Mouse (Mus musculus): ENCODE measurements around the gene Plcxd2.

The Plcxd2 gene

GRCm38 (mm10) chr16:45999374-46000191, 10.4 kb downstream of the Plcxd2 start:
- CTCF ChIA-PET, result interaction anchor here in 1 of 4 experiments (1.0 kb wide), 1 partner anchor 32 kb away, joined by 3 read pairs; no protein-coding TSS in a partner anchor
- POLR2A ChIA-PET, result interaction anchor here in 2 of 4 experiments (0.6 to 1.1 kb wide), 4 partner anchors 11 to 44 kb away, joined by 3 to 5 read pairs (median 4); partner anchors contain the start of gene Plcxd2 (in 1 of the 2)

DNA sequence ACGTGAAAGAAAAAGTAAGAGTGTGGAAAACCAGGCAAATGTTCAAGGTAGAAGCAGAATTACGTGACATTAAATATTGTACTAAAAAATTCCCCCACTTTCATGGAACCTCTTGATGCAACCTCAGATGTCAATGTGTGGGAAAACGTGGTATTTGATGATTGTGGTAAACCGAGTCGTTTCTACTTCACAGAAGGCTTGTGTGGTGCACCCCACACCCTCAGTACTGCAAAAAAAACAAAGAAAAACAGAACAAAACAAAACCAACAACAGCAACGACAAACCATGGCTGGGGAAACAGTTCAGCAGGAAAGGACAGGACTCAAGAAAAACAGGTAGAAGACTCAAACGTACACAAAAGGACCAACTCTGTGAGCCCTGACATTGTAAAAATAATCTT, 11.8 kb downstream of the Plcxd2 start:
- ChIA-PET CTCF (no interaction called here), POLR2A (no interaction called here)

- POLR2A ChIA-PET, result interaction anchor here in 3 of 4 experiments (0.6 to 1.5 kb wide), 7 partner anchors 11 to 764 kb away, joined by 3 to 7 read pairs (median 4); partner anchors contain the start of genes Plcxd2 (in 2 of the 3) and Cd96 (in 1 of the 3)
- CTCF ChIA-PET, result interaction anchor here (0.6 to 1.6 kb wide), 38 partner anchors 10 to 1530 kb away, joined by 3 to 11 read pairs (median 4); partner anchors contain the start of genes Plcxd2 (in 2 of the 4) and Nepro (in 1 of the 4)
These were observed 18.9 kb downstream of the Plcxd2 start for GRCm38 (mm10) chr16:45990901-45991676.

GRCm38 (mm10) chr16:45986236-45986635, 23.8 kb downstream of the Plcxd2 start:
- POLR2A ChIA-PET, result interaction anchor here in 2 of 4 experiments (0.5 to 1.0 kb wide), 2 partner anchors 21 to 24 kb away, joined by 3 to 5 read pairs; partner anchors contain the start of gene Plcxd2 (in 1 of the 2)

DNA sequence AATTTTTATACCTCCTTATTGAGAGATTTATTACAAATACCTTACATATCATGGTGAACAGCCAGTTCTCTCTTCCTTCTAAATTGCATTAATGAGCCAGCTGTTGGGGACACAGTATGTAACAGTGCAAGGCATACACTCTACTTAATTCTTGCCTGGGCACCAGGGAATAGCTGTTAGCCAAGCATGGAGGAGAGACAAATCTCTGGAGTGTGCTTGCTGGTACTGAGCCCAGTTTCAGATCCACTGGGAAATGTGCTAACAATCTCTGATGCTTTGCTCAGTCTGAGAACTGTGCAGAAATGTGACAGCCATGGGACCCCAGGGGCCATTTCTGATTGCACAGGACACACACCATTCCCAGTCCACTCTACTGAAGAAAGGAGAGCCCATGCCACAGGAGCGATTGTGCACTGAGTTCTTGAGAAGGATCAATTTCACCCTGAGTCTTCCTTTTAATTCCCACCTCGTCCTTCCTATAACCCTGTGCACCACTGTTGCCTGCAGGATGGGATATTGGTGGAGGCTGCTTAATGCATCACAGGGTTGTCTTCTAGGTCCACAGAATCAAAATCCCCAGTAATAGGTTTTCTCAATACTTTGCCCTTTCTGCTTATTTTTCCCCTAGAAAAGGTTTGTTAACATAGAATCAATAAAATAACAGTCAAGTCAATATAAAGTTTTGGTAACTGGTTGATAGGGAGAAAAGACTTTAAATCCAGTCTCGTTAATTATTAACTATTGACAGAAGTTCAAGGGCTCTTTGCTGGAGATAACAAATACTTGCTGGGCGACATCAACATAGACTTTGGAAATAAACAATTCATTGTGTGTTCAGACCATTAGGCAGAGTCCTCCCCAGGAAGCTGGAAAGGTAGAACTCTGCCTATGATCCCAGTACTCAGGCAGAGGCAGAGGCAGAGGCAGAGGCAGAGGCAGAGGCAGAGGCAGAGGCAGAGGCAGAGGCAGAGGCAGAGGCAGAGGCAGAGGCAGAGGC, 25.1 kb downstream of the Plcxd2 start:
- CTCF ChIA-PET, result no interaction called here
- POLR2A ChIA-PET, result no interaction called here

More at GRCm38 (mm10) chr16:45986236-45986635, 23.8 kb downstream of the Plcxd2 start:
- CTCF ChIA-PET, result no interaction called here

DNA sequence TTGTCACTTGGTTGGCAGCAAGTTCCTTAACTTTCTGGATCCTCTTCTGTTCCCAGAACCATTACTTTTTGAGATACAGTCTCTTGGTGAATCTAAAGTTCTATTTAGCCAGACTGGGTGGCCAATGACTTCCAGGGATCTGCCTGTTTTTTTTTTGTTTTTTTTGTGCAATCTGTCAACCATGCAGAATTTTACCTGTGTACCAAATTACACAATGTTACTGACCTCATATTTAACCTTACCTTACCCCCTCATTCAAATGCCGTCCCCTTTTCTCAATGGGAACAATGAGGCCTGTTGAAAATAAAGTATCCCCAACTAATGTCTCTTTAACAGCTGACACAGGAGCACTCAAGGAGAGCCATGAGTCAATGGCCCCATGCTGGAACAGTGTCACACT, 33.8 kb downstream of the Plcxd2 start:
- CTCF ChIA-PET, result interaction anchor here in 1 of 4 experiments (1.8 kb wide), 1 partner anchor 9 kb away, joined by 4 read pairs; no protein-coding TSS in a partner anchor

DNA sequence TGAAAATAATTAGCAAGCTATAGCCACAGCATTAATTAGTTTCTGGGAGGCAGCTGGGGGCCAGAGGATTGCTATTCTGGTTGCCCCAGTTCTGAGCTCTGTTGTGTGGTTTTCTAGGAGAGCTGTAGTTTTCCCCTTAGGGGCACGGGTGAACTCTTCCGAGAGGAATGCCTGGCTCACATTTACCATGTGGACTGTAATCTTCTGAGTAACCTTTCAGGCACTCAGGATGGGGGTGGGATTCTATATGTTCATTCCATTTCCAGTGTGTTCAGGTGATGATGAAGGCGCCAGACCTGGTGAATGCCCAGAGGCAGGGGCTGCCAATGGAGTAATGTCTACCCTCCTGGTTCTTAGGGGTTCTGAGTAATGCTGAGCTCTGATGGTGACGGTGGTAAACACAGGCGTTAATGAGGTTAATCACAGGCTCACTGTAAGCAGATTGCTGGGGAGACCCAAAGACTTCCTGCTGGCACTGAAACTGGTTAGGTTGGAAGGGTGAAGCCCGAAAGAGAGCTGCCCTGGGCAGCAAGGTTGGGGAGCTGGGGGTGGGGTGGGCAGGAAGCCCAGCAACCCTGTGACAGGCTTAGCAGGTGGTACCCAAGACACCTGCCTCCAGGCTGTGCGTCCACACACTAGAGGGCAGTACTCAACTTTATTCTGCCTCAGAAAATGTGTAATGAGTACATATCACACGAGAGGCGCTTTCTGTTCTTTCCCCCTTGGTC, 35.9 kb downstream of the Plcxd2 start:
- POLR2A ChIA-PET, result interaction anchor here in 1 of 4 experiments (1.2 kb wide), 1 partner anchor 36 kb away, joined by 4 read pairs; the partner anchor contains the start of gene Plcxd2
- CTCF ChIA-PET, result interaction anchor here in 1 of 4 experiments (0.6 to 1.5 kb wide), 3 partner anchors 289 to 1086 kb away, joined by 3 to 6 read pairs (median 4); no protein-coding TSS in a partner anchor

More for the DNA sequence above, 33.8 kb downstream of the Plcxd2 start:
- POLR2A ChIA-PET, result no interaction called here

- ChIA-PET CTCF (no interaction called here), POLR2A (no interaction called here)
These were observed 39.8 kb downstream of the Plcxd2 start for GRCm38 (mm10) chr16:45970187-45970586.

DNA sequence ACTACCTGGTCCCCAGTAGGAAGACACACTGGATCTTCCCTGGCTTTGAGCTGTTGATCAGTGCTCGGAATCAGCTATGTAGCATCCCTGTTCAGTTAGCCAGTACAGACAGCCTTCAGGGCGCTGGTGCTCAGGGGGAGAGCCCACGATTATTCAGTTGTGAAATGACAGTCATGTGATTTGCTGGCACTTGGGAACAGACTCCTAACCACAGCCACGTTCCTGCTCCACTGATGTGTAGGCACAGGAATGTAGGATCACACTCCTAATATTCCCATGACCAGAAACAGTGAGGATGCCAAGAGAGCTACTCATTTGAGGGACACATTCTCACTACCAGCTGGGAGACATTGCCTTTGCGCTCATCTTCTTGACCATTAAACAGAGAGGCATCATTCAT, 41.3 kb downstream of the Plcxd2 start:
- ChIA-PET POLR2A (interaction anchor here in 2 of 4 experiments (1.0 to 2.1 kb wide), 2 partner anchors 42 kb away, joined by 4 to 5 read pairs; partner anchors contain the start of gene Plcxd2 (in 2 of the 2)), CTCF (interaction anchor here (0.6 to 2.3 kb wide), 5 partner anchors 22 to 284 kb away, joined by 3 to 11 read pairs (median 4); no protein-coding TSS in a partner anchor)

DNA sequence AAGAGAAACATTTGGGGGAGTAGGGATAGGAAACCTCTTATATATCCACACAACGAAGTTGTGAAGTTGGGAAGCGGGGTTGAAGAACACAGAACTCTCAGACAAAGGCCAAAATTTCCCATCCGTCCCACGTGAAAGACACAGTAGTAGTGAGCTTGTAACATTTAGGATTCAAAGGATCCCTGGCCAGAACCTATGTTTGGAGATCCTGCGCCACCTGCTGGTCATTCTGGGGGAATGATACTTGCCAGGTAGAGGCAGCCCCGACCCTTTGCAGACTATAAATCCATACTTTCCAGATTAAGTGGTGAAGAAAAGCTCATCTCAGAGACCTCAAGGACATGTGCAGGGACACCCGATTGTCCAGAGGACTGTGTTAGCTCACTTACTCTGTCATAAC, 42.5 kb downstream of the Plcxd2 start:
- ChIA-PET POLR2A (interaction anchor here in 3 of 4 experiments (0.5 to 2.1 kb wide), 4 partner anchors 39 to 124 kb away, joined by 3 to 7 read pairs (median 4); partner anchors contain the start of gene Plcxd2 (in 2 of the 3)), CTCF (interaction anchor here (0.6 to 2.3 kb wide), 35 partner anchors 10 to 337 kb away, joined by 3 to 17 read pairs (median 4); partner anchors contain the start of genes Plcxd2 (in 1 of the 4) and Tmprss7 (in 1 of the 4))

DNA sequence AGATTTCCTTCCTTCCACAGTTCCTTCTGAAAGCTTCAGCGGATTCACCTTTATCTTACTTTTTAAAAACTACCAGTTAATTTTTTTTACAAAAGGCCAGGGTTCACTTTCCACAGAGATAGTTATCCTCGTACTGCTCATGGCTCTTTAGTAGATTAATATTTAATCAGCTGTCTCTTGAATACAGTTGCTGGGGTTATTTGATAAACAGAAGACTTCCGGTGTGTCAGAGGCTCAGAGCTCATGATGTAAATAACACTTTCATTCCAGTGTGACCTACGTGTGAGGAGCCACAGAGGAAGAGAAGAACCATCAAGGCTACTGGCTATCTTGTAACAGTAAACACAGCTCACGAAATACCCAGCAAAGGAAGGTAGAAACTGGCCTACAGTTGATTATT, 43.4 kb downstream of the Plcxd2 start:
- CTCF ChIA-PET, result interaction anchor here in 3 of 4 experiments (0.9 to 2.3 kb wide), 14 partner anchors 11 to 336 kb away, joined by 3 to 17 read pairs (median 5); partner anchors contain the start of genes Plcxd2 (in 1 of the 3) and Tmprss7 (in 1 of the 3)
- POLR2A ChIA-PET, result interaction anchor here in 2 of 4 experiments (0.6 to 1.1 kb wide), 2 partner anchors 30 to 123 kb away, joined by 3 to 7 read pairs; no protein-coding TSS in a partner anchor

DNA sequence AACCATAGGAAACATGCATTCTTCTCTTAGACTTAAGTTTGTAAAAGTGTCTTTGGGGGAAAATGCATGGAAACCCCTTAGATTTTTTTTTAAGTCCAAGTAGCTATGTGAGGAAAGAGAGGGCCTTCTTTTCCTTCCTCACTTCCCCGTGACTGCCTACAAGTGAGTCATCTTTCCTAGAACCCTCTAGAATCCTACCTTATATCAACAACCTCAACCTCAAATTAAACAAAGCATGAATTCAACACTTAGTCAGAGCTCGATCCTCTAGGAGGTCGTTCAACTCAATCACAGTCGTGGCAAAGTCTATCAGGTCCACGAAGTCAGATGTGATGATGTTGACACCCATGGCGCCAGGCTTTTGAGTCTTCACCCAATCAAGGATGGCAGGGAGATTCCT, 45.2 kb downstream of the Plcxd2 start:
- POLR2A ChIA-PET, result no interaction called here
- CTCF ChIA-PET, result interaction anchor here in 1 of 4 experiments (0.7 kb wide), 1 partner anchor 156 kb away, joined by 3 read pairs; no protein-coding TSS in a partner anchor

DNA sequence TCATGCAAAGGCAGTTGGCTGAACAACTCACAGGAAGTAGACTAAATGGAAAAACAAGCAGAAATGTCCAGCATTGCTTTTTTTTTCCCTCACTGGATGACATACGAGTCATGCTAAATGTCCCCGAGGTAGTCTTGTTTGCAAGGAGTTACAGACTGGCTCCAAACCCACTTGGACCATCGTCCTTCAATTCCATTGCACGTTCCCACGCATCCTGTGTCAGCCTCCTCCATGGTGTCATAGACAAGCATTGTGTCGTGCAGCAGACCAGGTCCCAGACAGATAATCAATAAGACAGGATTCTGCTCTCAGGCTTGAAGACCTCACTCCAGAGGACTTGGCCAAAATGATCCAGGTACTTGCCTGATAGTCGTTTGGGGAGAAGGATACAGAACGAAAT, 46.2 kb downstream of the Plcxd2 start:
- CTCF ChIA-PET, result no interaction called here

DNA sequence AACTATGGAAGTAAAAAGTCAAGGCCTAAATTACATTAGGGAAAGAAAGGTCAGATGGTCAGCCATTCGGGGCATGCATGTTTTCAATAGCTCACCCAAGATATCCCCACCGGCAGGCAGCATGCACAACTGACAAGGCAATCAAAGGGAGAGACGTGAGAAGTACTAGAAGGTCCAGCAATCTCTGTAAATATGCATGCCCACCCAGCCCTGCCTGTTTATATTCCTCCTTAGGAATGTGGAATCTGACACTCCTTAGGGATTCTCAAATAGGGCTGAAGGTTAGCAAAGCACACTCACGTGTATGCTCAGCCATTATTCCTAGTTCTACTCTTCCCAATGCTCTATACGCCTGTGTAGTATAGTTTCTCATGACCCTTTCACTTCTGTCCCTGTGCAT, 46.9 kb downstream of the Plcxd2 start:
- CTCF ChIA-PET, result no interaction called here
- POLR2A ChIA-PET, result no interaction called here

More for the DNA sequence above, 46.2 kb downstream of the Plcxd2 start:
- POLR2A ChIA-PET, result no interaction called here

GRCm38 (mm10) chr16:45960978-45961377, 49.0 kb downstream of the Plcxd2 start:
- ChIA-PET POLR2A (interaction anchor here in 1 of 4 experiments (0.7 kb wide), 1 partner anchor 126 kb away, joined by 4 read pairs; no protein-coding TSS in a partner anchor), CTCF (no interaction called here)

- POLR2A ChIA-PET, result no interaction called here
- CTCF ChIA-PET, result no interaction called here
These were observed 53.5 kb downstream of the Plcxd2 start for GRCm38 (mm10) chr16:45956390-45956950.

DNA sequence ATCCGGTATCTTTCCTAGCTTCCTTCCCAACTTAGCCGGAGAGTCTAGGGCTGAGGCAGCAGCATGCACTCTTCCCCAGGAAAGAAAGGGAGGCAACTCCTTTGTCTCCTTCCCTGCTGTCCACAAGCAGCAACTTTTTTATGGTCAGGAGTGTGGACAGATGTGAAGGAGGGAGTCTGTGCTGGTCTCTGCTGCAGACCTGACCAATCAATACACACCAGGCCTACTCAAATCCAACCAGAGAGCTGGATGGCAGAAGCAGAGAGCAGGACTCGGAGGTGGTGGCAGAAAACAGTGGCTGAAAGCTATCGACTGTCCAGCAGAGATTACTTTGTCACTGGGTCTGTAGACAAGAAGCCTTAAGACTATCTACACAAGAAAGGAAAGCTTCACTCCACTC, 56.6 kb downstream of the Plcxd2 start, which contains the start of gene Phldb2:
Gene Phldb2, minus strand, starts transcription at position 205 of the 400 bp plus-strand sequence.
- ChIA-PET POLR2A (no interaction called here), CTCF (interaction anchor here in 1 of 4 experiments (1.2 kb wide), 1 partner anchor 14 kb away, joined by 5 read pairs; no protein-coding TSS in a partner anchor)
